Mouse (Mus musculus) brain, embryonic 14.5 days (tissue): ENCODE measurements at regions not wholly inside any gene's neighbourhood (a gene's known extent, or its start where the extent isn't known, plus 50 kb on each side); places are given as distances from the start of the nearest gene placed in this dataset.

Source experiments
- DNase-seq: peaks from one replicate; pipeline ENCODE4 v3.0.0-alpha.2; 2011; ENCODE audit warnings: low read depth
- CTCF ChIP-seq: fragments of 200-500 bp; IDR thresholded peaks from 2 replicates; pipeline ENCODE4 v1.5.1; 2012; ENCODE audit warnings: inconsistent platforms, mild to moderate bottlenecking, moderate library complexity, borderline replicate concordance; ENCODE audit not compliant: insufficient read depth, insufficient read length; ENCODE audit errors: extremely low read depth
- POLR2A ChIP-seq: fragments of 200-500 bp; IDR thresholded peaks from 2 replicates; pipeline ENCODE4 v1.6.1; 2012; ENCODE audit warnings: mild to moderate bottlenecking, inconsistent platforms, borderline replicate concordance; ENCODE audit not compliant: poor library complexity, insufficient read depth, insufficient read length, severe bottlenecking; ENCODE audit errors: extremely low read depth

DNA sequence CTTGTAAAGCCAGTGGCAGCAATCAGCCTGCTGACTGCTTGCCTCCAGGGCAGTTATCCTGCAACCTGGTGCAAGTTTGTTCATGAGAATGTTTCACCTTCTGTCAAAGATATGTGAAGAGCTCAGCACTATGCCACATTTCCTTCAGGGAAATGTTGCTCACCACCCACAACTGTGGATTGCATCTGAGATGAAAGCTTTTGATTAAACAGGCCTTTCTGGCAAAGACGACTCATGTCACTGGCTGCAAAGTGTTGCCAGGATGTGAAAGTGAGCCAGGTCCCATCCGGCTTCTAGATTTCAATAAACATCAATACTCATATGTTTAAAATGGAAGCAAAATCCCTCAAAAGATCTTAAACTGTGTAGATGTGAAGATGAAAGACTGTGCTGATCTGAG, 2121.0 kb downstream of the Gm37988 start:
- TF ChIP-seq POLR2A (no peak), CTCF (no peak)
- DNase-seq = peak; percentile 19

DNA sequence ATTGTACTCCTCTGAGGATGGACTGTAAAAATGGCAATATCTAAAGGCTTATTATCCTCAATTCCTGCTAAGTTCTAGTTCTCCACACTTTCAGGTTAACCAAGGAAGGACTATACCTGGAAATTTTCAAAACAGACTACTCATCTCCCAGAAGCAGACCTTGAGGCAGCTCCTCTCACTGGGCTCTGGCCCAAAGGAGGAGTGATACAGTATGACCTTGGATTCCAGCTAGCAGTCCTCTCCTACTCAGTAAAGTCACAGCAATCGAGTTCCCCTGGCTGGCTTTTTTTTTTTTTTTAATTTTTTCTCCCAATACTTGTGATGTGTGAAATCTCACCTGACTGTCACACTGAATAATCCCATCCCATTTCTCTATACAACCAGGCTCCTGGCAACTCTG, 2124.2 kb downstream of the Gm37988 start:
- no peak for DNase-seq
- no peak for TF ChIP-seq POLR2A

DNA sequence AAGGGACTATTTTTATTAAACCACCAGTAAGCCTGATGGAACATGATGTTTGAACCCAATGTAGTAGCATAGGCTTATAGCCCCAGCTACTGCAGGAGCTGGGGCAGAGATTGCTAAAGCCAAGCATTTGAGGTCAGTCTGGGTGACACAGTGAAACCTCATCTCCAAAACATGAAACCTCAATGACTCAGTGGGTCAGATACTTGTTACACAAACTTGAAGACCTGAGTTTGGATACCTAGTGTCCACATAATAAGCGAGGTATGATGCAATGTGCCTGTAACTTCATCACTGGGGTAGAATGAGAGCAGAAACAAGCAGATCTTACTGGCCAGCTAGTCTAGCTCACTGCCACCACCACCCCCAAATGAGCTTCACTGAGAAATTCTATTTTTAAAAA, 2162.1 kb downstream of the Gm37988 start:
- TF ChIP-seq CTCF (no peak), POLR2A (no peak)
- DNase-seq = no peak

DNA sequence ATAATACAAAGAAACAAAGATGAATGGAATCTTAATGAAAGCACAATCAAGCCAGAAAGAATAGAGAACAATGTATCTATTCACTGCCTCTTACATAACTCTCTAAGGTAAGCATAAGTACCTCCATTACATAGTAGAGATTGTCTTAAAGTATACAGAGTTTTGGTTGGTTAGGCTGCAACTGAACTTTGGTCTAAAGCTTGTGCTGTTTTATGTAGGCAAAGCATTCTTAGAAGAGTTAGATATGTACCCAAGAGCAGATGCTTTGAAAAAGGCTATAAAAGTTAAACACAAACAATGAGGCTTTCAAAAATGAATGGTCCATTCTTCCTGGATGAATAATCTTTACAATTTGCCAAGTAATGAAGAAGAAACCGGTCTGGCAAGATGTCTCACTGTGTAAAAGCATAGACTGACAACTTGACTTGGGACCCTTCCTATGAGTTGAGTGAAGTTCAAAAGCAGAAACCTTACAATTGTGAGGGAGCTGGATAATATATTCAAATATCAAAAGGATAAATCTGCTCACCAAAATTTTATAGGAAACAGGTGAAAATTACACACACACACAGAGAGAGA, 2166.1 kb downstream of the Gm37988 start:
- no peak for DNase-seq

DNA sequence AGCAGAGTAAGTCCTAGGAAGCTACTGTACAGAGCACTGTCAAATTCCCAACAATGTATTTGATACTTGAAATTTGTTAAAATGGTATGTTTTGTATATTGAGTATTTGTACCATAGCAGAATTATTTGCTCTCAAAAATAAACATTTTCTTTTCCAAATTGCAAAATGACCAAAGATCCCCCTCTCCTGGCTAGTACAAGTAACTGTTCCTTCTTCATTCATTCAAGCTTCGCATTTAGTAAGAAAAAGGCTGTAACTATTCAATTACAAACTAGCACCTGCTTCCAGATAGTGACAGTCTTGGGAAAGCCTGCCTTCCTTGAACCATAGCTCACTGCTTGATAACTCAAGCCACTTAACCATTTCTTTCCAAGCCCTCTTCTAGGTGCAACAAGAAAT, 2171.9 kb downstream of the Gm37988 start:
- DNase-seq = peak; percentile 8

More for the DNA sequence above, 2166.1 kb downstream of the Gm37988 start:
- no peak for TF ChIP-seq POLR2A
- no peak for TF ChIP-seq CTCF

DNA sequence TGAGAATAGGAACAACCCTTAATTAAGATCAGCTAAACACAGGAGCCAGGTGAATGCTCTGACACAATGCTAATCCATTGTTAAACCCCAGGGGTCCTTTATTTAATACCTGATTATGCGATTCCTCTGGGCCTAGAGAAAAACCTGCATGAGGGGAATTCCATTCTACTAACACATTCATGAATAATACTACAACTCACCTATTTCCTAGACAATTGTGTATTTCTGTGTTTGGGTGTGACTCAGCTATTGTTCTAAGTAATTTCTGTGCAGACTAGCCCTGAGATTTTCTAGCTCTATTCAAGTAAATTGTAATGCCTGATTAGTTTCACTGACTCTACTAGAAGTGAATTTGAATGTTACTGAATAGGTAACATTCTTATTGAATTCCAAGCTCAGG, 2176.5 kb downstream of the Gm37988 start:
- TF ChIP-seq POLR2A (no peak), CTCF (no peak)
- DNase-seq = no peak

More for the DNA sequence above, 2171.9 kb downstream of the Gm37988 start:
- TF ChIP-seq POLR2A (no peak), CTCF (no peak)

DNA sequence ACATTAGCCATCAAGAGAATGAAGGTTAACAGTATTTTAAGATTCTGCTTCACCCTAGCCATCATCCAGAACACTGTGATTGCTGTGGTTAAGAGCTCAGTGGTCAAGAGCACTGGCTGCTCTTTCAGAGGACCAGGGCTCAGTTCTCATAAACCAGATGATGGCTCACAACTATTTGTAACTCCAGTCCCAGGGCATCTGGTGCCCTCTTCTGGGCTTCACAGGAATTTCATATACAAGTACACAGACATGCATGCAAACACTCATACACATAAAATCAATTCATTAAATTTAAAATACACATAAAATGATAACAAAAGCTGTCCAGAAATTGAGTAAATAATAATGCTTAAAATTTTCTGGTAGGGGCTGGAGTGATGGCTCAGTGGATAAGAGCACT, 2189.9 kb downstream of the Gm37988 start:
- no peak for DNase-seq
- TF ChIP-seq POLR2A = no peak
- TF ChIP-seq CTCF = no peak

DNA sequence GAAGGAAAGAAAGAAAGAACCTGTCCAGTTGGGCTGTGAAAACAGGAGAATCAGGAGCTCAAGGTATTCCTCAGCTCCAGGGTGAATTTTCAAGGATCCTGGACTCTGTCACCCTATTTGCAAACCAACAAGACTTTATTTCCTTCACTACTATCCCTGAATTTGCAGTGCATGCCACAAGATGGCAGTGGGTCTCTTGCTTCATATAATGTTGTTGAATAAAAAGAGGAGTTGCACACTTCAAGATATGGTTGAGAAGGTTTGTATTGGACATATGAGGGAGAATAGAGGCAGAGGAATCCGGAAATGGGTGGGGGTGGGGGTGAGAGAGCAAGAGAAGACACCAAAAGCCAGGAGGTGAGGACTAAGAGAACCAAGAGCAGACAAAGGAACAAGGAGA, 2202.5 kb downstream of the Gm37988 start:
- DNase-seq = peak; percentile 50
- TF ChIP-seq CTCF (peak; percentile 37; the same call in 1 of the 2 replicates), POLR2A (no peak)
